Mouse (Mus musculus): ENCODE data around the gene Lrmda. TPM values are rescaled to one million over a fixed set of nuclear protein-coding genes. Genes with fewer than 3 reads are reported as not detected.

The Lrmda gene
- polyA plus RNA-seq, 1 experiment from 2014 or later: 0.23 TPM

- 1% methylated on average over 37 of the region's 37 CpGs for WGBS
- Histone ChIP-seq H3K36me3 (ENCODE audit: control insufficient read depth, insufficient read depth, low read length) (peaks cover 9% of the 10 kb centered on the region; the same call in 1 of the 2 replicates), H3K4me2 (peak overlapping the region; percentile 87), H3K9me3 (ENCODE audit: control insufficient read depth, low read length) (no peaks in the 10 kb centered on the region), H3K4me3 (ENCODE audit: low read depth, low read length) (peak overlapping the region; percentile 90), H3K4me1 (ENCODE audit: control insufficient read depth, insufficient read depth, low read length) (peaks cover 25% of the 10 kb centered on the region), H3K9ac (ENCODE audit: low read length) (peak overlapping the region; percentile 98), H3K27ac (ENCODE audit: low read depth, low read length) (peak overlapping the region; percentile 61), H3K27me3 (ENCODE audit: control insufficient read depth, insufficient read depth, low read length) (peaks cover 3% of the 10 kb centered on the region)
- no peak for ATAC-seq (ENCODE audit: low FRiP score)
- peak; percentile 98 for DNase-seq (ENCODE audit: low spot score, missing footprints)
Measured at GRCm38 (mm10) chr14:21985426-21985931, 34.0 kb upstream of the Lrmda start.

DNA sequence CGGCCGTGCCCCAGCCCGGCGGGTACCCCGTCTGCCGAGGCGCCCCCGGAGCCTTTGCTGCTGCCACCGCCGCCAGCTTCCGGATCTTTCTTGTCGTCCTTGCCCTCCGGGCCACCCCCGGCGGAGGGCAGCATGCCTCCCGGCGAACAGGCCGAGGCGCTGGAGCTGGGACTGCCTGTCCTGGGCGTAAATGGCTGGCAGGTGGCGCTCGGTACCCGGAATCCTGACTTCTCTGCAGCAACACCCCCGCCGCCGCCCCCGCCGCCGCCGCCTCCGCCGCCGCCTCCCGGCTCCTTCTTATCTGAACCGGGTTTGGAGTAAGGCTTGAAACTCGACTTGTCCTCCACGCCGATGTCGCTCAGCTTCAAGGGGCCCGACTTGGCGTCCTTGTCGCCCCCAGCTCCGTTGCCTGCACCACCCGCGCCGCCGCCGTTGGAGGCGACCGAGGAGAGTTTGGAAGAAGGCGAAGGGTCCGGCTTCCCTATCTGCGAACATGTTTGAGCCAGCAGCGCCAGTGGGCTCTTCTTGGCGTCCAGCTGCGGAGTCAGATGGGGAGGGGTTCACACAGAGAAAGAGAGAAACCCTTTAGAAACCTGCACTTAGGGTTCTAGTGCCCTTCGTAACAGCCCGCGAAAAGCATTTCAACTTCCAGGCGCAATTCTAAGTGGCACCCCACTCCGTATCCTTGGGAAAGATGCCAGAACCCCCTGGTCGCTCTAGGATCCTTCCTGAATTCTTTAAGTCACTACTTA lies 33.4 kb upstream of the Lrmda start:
- H3K27me3 ChIP-seq (ENCODE audit: control insufficient read depth, insufficient read depth, low read length): peaks cover 5% of the 10 kb centered on the region
- peaks cover 28% of the 10 kb centered on the region for H3K4me1 ChIP-seq (ENCODE audit: control insufficient read depth, insufficient read depth, low read length)
- H3K36me3 ChIP-seq (ENCODE audit: control insufficient read depth, insufficient read depth, low read length): peaks cover 9% of the 10 kb centered on the region; the same call in 1 of the 2 replicates

DNA sequence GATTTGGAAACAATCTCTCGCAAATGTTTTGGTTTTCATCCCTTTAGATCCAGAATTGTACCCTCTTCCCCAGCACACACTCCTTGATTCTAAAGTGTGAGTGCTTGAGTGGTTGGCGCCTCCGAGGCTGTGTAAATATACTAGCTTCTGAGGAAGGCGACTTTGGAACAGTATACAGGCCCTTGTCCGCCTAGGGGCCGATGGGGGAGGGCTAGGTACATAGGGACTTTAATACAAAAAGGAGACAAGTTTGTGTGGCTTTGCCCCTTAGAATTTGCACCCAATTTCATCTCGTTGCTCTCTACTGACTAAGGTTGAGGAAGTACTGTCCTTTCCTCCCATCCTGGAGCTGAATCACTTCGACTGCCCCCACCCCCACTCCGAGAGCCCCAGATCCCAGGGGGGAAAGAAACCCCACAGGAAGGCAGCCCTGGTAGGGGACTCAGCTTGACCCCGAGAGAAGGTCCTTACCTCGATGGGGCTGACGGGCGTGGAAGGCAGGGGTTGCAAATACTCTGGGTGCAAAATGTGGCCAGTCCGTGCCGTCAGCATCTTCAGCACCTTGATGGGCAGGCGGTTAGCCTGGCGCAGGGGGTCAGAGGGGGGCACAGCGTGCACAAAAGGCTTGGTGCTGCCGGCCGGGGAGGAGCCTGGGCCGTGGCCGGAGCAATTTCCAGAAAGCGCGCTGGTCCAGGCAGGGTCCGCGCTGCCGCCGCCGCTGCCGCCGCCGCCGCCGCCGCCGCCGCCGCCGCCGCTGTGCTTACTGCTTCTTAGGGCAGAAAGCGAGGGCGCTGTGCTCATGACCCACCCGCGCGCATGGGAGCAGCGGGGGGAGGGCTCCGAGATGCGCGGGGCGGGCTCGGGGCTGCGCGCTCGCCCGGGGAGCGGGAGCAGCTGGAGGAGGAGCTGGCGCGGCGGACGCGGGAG lies 32.5 kb upstream of the Lrmda start:
- ATAC-seq (ENCODE audit: low FRiP score): peak; percentile 17; the same call in 1 of the 2 replicates
- peak overlapping the region; percentile 98 for H3K27ac ChIP-seq (ENCODE audit: low read depth, low read length)
- peak overlapping the region; percentile 90 for H3K4me3 ChIP-seq (ENCODE audit: low read depth, low read length)
- H3K9me3 ChIP-seq (ENCODE audit: control insufficient read depth, low read length): no peaks in the 10 kb centered on the region
- H3K9ac ChIP-seq (ENCODE audit: low read length): peak overlapping the region; percentile 98
- H3K27me3 ChIP-seq (ENCODE audit: control insufficient read depth, insufficient read depth, low read length): peaks cover 7% of the 10 kb centered on the region
- peak overlapping the region; percentile 87 for H3K4me2 ChIP-seq
- peak; percentile 95 for DNase-seq (ENCODE audit: low spot score, missing footprints)
- peaks cover 30% of the 10 kb centered on the region for H3K4me1 ChIP-seq (ENCODE audit: control insufficient read depth, insufficient read depth, low read length)
- WGBS: under 1% methylated on average over 55 of the region's 61 CpGs
- H3K36me3 ChIP-seq (ENCODE audit: control insufficient read depth, insufficient read depth, low read length): peaks cover 9% of the 10 kb centered on the region; the same call in 1 of the 2 replicates

More for the DNA sequence above, 33.4 kb upstream of the Lrmda start:
- Histone ChIP-seq H3K4me2 (peak overlapping the region; percentile 87), H3K9ac (ENCODE audit: low read length) (peak overlapping the region; percentile 98), H3K27ac (ENCODE audit: low read depth, low read length) (peak overlapping the region; percentile 98), H3K9me3 (ENCODE audit: control insufficient read depth, low read length) (no peaks in the 10 kb centered on the region), H3K4me3 (ENCODE audit: low read depth, low read length) (peak overlapping the region; percentile 90)
- DNase-seq (ENCODE audit: low spot score, missing footprints) (peak; percentile 98), ATAC-seq (ENCODE audit: low FRiP score) (no peak)
- WGBS: under 1% methylated on average over 60 of the region's 62 CpGs

DNA sequence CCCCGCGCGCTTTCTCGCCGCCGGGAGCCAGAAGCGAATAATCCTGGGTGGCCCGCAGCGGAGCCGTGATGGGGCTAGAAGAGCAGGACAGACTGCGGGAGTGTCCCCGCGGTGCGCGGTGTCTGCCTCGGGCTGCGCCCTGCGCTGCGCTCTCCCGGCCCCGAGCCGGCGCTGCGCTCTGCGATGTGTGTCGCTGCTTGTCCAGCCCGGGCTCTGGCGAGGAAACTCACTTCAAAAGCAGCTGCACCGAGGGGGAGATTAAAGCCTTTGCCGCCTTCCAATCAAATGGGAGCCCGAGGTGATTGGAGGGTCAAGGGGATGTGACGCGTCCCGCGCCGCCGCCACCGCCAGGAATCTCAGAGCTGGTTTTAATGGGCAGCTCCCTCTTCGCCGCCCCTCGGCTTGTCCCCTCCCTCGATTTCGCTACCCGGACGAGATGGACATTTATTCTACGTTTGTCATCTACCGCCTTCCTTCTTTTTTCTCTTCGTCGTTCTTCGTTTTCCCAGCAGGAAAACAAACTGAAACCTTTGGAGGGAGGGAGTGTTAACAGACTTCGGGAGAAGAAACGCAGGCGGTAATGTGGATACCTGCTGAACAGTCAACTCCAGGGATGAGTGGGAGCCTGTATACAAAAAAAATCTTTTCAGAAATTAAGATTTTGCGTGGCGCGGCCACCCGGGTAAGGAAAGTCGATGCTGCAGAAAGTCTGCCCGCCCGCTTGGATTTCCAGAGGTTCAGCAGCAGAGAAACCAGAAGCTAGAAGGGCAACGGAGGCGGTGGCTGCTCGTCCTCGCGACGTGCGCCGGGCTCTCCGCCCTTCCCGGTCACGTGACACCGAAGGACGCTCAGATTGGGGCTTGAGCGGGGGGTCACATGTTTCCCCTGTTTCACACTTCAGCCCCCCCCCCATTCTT lies 31.6 kb upstream of the Lrmda start:
- peak overlapping the region; percentile 90 for H3K4me3 ChIP-seq (ENCODE audit: low read depth, low read length)
- ATAC-seq (ENCODE audit: low FRiP score) (peak; percentile 79), DNase-seq (ENCODE audit: low spot score, missing footprints) (peak; percentile 98)
- under 1% methylated on average over 74 of the region's 74 CpGs for WGBS
- no peaks in the 10 kb centered on the region for H3K9me3 ChIP-seq (ENCODE audit: control insufficient read depth, low read length)
- H3K9ac ChIP-seq (ENCODE audit: low read length): peak overlapping the region; percentile 98
- peak overlapping the region; percentile 98 for H3K27ac ChIP-seq (ENCODE audit: low read depth, low read length)
- peaks cover 9% of the 10 kb centered on the region; the same call in 1 of the 2 replicates for H3K36me3 ChIP-seq (ENCODE audit: control insufficient read depth, insufficient read depth, low read length)
- H3K4me2 ChIP-seq: peak overlapping the region; percentile 87
- peaks cover 27% of the 10 kb centered on the region for H3K4me1 ChIP-seq (ENCODE audit: control insufficient read depth, insufficient read depth, low read length)
- peaks cover 15% of the 10 kb centered on the region for H3K27me3 ChIP-seq (ENCODE audit: control insufficient read depth, insufficient read depth, low read length)

GRCm38 (mm10) chr14:21988577-21989290 lies 30.8 kb upstream of the Lrmda start:
- Histone ChIP-seq H3K36me3 (ENCODE audit: control insufficient read depth, insufficient read depth, low read length) (peaks cover 9% of the 10 kb centered on the region; the same call in 1 of the 2 replicates), H3K4me1 (ENCODE audit: control insufficient read depth, insufficient read depth, low read length) (peaks cover 27% of the 10 kb centered on the region), H3K27me3 (ENCODE audit: control insufficient read depth, insufficient read depth, low read length) (peaks cover 16% of the 10 kb centered on the region), H3K9me3 (ENCODE audit: control insufficient read depth, low read length) (no peaks in the 10 kb centered on the region), H3K4me2 (peak overlapping the region; percentile 87), H3K27ac (ENCODE audit: low read depth, low read length) (peak overlapping the region; percentile 80), H3K4me3 (ENCODE audit: low read depth, low read length) (peak overlapping the region; percentile 90), H3K9ac (ENCODE audit: low read length) (peak overlapping the region; percentile 76)
- under 1% methylated on average over 26 of the region's 26 CpGs for WGBS
- no peak for ATAC-seq (ENCODE audit: low FRiP score)
- DNase-seq (ENCODE audit: low spot score, missing footprints): no peak

DNA sequence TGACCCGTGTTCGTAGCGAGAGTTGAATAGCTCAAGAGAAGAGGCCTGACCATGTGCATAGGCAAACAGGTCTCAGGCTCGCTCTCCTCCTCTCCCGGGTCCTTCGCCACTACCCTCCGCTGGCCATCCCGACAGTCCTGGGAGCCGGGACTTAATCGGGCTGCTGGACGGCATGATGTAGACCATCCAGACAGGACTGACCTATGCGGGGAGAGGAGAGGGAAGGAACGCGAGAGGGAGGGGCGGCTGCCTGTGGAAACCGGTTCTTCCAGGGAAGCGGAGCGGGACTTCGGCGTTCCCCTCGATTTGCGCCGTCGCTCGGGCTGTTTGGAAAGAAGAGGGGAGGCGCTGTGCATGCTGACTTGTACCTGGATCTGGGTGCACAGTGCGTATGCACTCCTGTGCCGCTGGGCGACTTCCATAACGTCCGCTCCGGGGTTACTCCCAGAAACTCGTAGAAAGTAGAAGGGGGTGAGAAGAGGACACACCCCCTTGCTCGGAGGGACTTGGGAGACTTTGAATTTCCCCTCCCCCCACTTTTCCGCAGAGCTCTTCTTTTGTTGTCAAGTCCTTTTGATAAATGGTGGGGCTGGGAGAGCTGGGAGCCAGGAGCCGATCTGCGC lies 30.1 kb upstream of the Lrmda start, which contains the start of gene Zfp503:
Gene Zfp503, minus strand, starts transcription at position 311 of the 623 bp plus-strand sequence.
- H3K9me3 ChIP-seq (ENCODE audit: control insufficient read depth, low read length): no peaks in the 10 kb centered on the region
- peaks cover 32% of the 10 kb centered on the region for H3K4me1 ChIP-seq (ENCODE audit: control insufficient read depth, insufficient read depth, low read length)
- under 1% methylated on average over 31 of the region's 37 CpGs for WGBS
- peak within 1 kb of the TSS; percentile 76 for H3K9ac ChIP-seq (ENCODE audit: low read length)
- peak within 1 kb of the TSS; percentile 87 for H3K4me2 ChIP-seq
- DNase-seq (ENCODE audit: low spot score, missing footprints) (peak; percentile 97), ATAC-seq (ENCODE audit: low FRiP score) (peak; percentile 19; the same call in 1 of the 2 replicates)
- H3K27me3 ChIP-seq (ENCODE audit: control insufficient read depth, insufficient read depth, low read length): peaks cover 19% of the 10 kb centered on the region
- H3K27ac ChIP-seq (ENCODE audit: low read depth, low read length): peak within 1 kb of the TSS; percentile 80
- peak within 1 kb of the TSS; percentile 90 for H3K4me3 ChIP-seq (ENCODE audit: low read depth, low read length)
- peaks cover 9% of the 10 kb centered on the region; the same call in 1 of the 2 replicates for H3K36me3 ChIP-seq (ENCODE audit: control insufficient read depth, insufficient read depth, low read length)

DNA sequence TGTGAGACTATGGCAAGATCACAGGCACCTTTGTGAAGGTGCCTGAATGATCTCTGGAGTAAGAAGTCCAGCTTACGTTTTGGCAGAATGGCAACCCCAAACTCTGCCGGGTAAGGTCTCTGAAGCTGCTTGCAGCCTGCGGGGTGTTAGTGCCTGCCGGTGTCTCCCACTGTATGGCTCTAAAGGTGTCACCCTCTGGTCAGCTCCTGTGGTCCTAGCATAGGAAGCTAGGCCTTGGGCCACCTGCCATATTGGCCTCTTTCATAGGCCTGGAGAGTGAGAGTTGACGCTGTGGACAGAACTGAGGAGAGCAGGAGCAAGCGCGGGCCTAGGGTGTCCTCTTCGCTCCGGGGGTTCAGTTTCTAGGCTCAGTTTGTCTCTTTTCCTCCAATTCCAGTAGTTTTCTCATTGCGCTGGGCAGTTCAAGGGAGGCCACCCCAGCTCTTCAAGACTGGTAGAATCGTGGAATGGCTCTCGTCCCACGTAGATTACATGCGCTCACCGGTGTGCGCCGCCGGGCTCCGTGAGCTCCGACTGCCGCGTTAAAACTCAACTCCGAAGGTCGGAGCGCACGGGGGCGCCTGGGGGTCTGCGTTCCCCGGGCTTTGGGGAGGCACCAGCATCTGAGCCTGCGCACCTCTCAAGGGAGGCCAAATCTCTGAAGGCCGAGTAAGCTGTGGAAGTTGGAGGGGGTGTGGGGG lies 29.0 kb upstream of the Lrmda start:
- peak; percentile 96 for DNase-seq (ENCODE audit: low spot score, missing footprints)
- Histone ChIP-seq H3K27me3 (ENCODE audit: control insufficient read depth, insufficient read depth, low read length) (peaks cover 16% of the 10 kb centered on the region), H3K9ac (ENCODE audit: low read length) (peak overlapping the region; percentile 76), H3K36me3 (ENCODE audit: control insufficient read depth, insufficient read depth, low read length) (0 out of 2 replicates have a peak, but pooled peaks cover 2% of the 10 kb centered on the region), H3K4me1 (ENCODE audit: control insufficient read depth, insufficient read depth, low read length) (peaks cover 28% of the 10 kb centered on the region), H3K4me2 (peak overlapping the region; percentile 87), H3K9me3 (ENCODE audit: control insufficient read depth, low read length) (no peaks in the 10 kb centered on the region), H3K27ac (ENCODE audit: low read depth, low read length) (peak overlapping the region; percentile 80), H3K4me3 (ENCODE audit: low read depth, low read length) (peak overlapping the region; percentile 90)
- under 1% methylated on average over 31 of the region's 31 CpGs for WGBS
- no peak for ATAC-seq (ENCODE audit: low FRiP score)

Data from midbrain, embryonic 11.5 days (tissue).